Mouse (Mus musculus) liver, embryonic 14 days (tissue): ENCODE data around the gene Pira2. TPM values are rescaled to one million over a fixed set of nuclear protein-coding genes. Genes with fewer than 3 reads are reported as not detected.

ENCODE experiments used
- polyA plus RNA-seq: library from polyadenylated mRNA; depleted of rRNA; stranded (reverse); fragments of >200 nt; gene quantifications from 2 replicates; pipeline ENCODE4 v1.2.3, GENCODE M21; 2012; rRNA removed

Pira2 gene
- polyA plus RNA-seq: 0.35 and 0.55 TPM in 2 replicates

DNA sequence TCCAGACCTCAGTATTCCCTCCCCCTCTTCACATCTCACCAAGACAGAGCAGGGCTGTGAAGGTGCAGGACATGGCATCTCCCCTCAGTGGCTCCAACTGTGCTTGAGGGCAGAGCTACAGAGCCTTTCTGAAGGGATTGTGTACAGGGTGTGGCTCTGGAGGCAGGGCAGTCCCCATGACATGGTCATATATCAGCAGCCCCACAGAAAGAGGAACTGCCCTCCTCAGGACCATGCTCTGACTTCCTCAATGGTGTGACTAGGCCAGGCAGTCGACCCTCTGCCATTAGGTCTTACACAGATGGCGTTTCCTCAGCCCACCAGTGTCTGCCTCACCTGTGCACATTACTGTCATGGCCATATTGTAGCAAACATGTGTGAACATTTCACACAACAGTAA lies at the start of gene Pira2:
TSS of gene Pira2 (minus strand) at position 101 of the 400 bp plus-strand sequence.

DNA sequence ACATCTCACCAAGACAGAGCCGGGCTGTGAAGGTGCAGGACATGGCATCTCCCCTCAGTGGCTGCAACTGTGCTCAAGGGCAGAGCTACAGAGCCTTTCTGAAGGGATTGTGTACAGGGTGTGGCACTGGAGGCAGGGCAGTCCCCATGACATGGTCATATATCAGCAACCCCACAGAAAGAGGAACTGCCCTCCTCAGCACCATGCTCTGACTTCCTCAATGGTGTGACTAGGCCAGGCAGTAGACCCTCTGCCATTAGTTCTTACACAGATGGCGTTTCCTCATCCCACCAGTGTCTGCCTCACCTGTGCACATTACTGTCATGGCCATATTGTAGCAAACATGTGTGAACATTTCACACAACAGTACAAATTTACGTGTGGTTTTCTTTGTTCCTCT lies 19.3 kb downstream of the Pira2 start, which contains the start of gene Gm15448:
TSS of gene Gm15448 (minus strand) at position 89 of the 400 bp plus-strand sequence.

Other genes starting within 250 kb of the Pira2 start
- 0.07 and 0.09 TPM in 2 replicates for gene Oscar, start 228.9 kb downstream of the Pira2 start, polyA plus RNA-seq
- 96.0 and 97.2 TPM in 2 replicates for gene Ndufa3, start 227.7 kb downstream of the Pira2 start, polyA plus RNA-seq
- 11.8 TPM in 2 replicates for gene Tfpt, start 215.1 kb downstream of the Pira2 start, polyA plus RNA-seq
- gene Prpf31, start 215.1 kb downstream of the Pira2 start, polyA plus RNA-seq: 27.8 and 30.8 TPM in 2 replicates
- 23.9 and 29.4 TPM in 2 replicates for gene Cnot3, start 199.8 kb downstream of the Pira2 start, polyA plus RNA-seq
- gene Leng1, start 179.2 kb downstream of the Pira2 start, polyA plus RNA-seq: 3.5 and 3.9 TPM in 2 replicates
- gene Tmc4, start 167.5 kb downstream of the Pira2 start, polyA plus RNA-seq: 4.6 and 5.2 TPM in 2 replicates
- 20.7 and 24.8 TPM in 2 replicates for gene Tsen34, start 152.2 kb downstream of the Pira2 start, polyA plus RNA-seq
- gene Mboat7, start 151.5 kb downstream of the Pira2 start, polyA plus RNA-seq: 9.0 and 10.6 TPM in 2 replicates
- 2,051 and 2,190 TPM in 2 replicates for gene Rps9, start 141.1 kb downstream of the Pira2 start, polyA plus RNA-seq
- 1.1 and 1.4 TPM in 2 replicates for gene Pirb, start 124.7 kb downstream of the Pira2 start, polyA plus RNA-seq
- gene Gm15448, start 19.4 kb downstream of the Pira2 start, polyA plus RNA-seq: 0.02 and 0.07 TPM in 2 replicates
- 0.12 and 0.23 TPM in 2 replicates for gene Gm14548, start 53.1 kb upstream of the Pira2 start, polyA plus RNA-seq
- gene Lilra6, start 70.5 kb upstream of the Pira2 start, polyA plus RNA-seq: 0.15 and 0.27 TPM in 2 replicates
- 0.79 and 1.3 TPM in 2 replicates for gene Lair1, start 218.2 kb upstream of the Pira2 start, polyA plus RNA-seq